Mouse (Mus musculus) forebrain, embryonic 14.5 days (tissue): ENCODE data around the gene Gm29666. TPM values are rescaled to one million over a fixed set of nuclear protein-coding genes. Genes with fewer than 3 reads are reported as not detected.

Experiments used
- microRNA-seq: library from miRNA; unstranded; fragments of <30 nt; microRNA quantifications from one replicate; pipeline ENCODE4, GENCODE M21; 2016
- polyA plus RNA-seq: library from polyadenylated mRNA; unstranded; fragments of >200 nt; fragmentation: Nextera tagmentation; extraction: Ambion mirVana; gene quantifications from 2 replicates; pipeline ENCODE4 v1.2.1, GENCODE M21; 2014

Gm29666 gene
- polyA plus RNA-seq, 1 experiment from 2014 or later, result 0.30 TPM

Small RNA genes lying within 50 kb of the gene (microRNA-seq; reads per million reads assigned to microRNA genes)
- 28.7 reads per million, percentile 42 among the genes with 10 or more reads in this experiment for gene Mir1249

Other genes with a start within 250 kb of the Gm29666 start
- 0.20 and 0.37 TPM in 2 replicates for gene Arhgap8, start 200.0 kb downstream of the Gm29666 start, polyA plus RNA-seq
- 30.0 and 32.9 TPM in 2 replicates for gene Phf21b, start 64.0 kb downstream of the Gm29666 start, polyA plus RNA-seq
- gene Nup50, start 3.4 kb upstream of the Gm29666 start, polyA plus RNA-seq, result 28.3 and 33.3 TPM in 2 replicates
- gene 5031439G07Rik, start 68.5 kb upstream of the Gm29666 start, polyA plus RNA-seq, result 14.1 and 16.1 TPM in 2 replicates
- gene Upk3a, start 97.1 kb upstream of the Gm29666 start, polyA plus RNA-seq, result 1.1 and 1.3 TPM in 2 replicates
- 29.2 and 29.4 TPM in 2 replicates for gene Fam118a, start 108.9 kb upstream of the Gm29666 start, polyA plus RNA-seq
- 0.09 and 0.28 TPM in 2 replicates for gene Smc1b, start 211.9 kb upstream of the Gm29666 start, polyA plus RNA-seq
- gene Ribc2, start 212.0 kb upstream of the Gm29666 start, polyA plus RNA-seq, result 0.64 and 0.97 TPM in 2 replicates